Mouse (Mus musculus): ENCODE data around the gene Foxn3. TPM values are rescaled to one million over a fixed set of nuclear protein-coding genes. Genes with fewer than 3 reads are reported as not detected.

The Foxn3 gene
- polyA plus RNA-seq, 1 experiment from 2014 or later = 68.8 TPM

DNA sequence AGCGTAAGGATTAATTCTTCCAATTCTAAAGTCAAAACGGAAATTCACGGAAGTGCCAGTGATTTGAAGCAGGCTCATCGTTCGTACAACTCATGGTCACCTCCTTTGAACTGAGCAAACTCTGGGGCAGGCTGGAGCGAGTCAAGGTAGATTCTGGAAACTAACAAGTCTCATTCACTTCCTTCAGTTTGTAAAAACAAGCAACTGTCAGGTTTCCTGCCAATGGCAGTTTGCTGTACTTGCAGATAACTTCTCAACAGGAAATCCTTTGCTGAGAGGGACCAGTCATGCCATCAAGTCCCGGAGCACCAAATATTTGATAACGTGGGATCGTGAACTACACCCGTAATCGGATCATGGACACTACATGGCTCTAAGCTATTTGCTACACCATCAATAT is 3.9 kb downstream of the Foxn3 start:
- no peaks in the 10 kb centered on the region for H3K27me3 ChIP-seq (ENCODE audit: low read depth, poor library complexity, severe bottlenecking)
- H3K36me3 ChIP-seq = peaks cover 16% of the 10 kb centered on the region; the same call in 1 of the 2 replicates
- WGBS = 70% methylated on average over 11 of the region's 11 CpGs
- H3K9me3 ChIP-seq (replicated peaks) = no peaks in the 10 kb centered on the region
- no peak overlapping the region for H3K4me3 ChIP-seq
- H3K4me1 ChIP-seq = peaks cover 45% of the 10 kb centered on the region
- no peak for DNase-seq (ENCODE audit: low spot score)
- no peak overlapping the region for H3K27ac ChIP-seq

DNA sequence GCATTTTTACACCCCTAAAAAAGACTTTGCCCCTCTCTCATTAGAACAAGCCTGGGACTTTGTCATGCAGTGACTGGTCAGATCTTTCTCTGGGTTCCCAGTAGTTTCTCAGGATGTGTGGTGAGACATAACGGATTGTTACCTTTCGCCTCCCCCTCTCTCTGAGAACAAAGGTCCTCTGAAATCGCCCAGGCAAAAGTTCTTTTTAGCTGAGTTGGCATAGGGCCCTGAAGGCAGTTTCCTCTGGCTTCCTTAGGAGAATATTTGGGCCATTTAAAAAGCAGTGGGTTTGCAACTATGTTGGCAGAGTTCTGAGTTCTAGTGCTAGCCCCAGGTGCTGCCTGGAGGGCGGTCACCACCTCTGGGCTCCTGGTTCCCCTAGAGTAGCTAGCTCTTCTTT is 4.9 kb downstream of the Foxn3 start:
- no peak overlapping the region for H3K4me3 ChIP-seq
- peaks cover 17% of the 10 kb centered on the region; the same call in 1 of the 2 replicates for H3K36me3 ChIP-seq
- H3K27me3 ChIP-seq (ENCODE audit: low read depth, poor library complexity, severe bottlenecking) = no peaks in the 10 kb centered on the region
- 85% methylated on average over 4 of the region's 4 CpGs for WGBS
- no peaks in the 10 kb centered on the region for H3K9me3 ChIP-seq (replicated peaks)
- H3K4me1 ChIP-seq = peaks cover 36% of the 10 kb centered on the region
- H3K27ac ChIP-seq = no peak overlapping the region
- no peak for DNase-seq (ENCODE audit: low spot score)

DNA sequence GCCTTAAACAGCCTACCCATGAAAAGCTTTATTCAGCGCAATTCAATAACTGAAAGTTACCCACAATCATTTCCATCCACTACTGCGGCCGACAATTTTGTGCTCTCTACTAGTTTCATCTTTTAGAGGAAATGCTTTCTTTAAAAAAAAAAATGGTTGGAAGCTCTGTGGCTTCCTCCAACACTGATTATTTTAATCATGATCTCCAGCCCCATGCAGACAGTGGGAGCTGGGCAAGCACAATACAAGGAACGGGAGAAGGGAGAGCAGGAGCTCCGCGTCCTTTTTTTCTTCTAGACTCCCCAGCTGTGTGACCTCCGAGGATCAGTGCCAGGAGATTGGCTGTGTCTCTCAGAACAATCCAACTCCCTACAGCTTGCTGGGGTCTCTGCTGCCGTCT is 5.9 kb downstream of the Foxn3 start:
- Histone ChIP-seq H3K27me3 (ENCODE audit: low read depth, poor library complexity, severe bottlenecking) (no peaks in the 10 kb centered on the region), H3K4me3 (no peak overlapping the region), H3K4me1 (peaks cover 32% of the 10 kb centered on the region), H3K27ac (no peak overlapping the region), H3K9me3 (replicated peaks) (no peaks in the 10 kb centered on the region), H3K36me3 (peaks cover 20% of the 10 kb centered on the region; the same call in 1 of the 2 replicates)
- no peak for DNase-seq (ENCODE audit: low spot score)
- 88% methylated on average over 8 of the region's 8 CpGs for WGBS

DNA sequence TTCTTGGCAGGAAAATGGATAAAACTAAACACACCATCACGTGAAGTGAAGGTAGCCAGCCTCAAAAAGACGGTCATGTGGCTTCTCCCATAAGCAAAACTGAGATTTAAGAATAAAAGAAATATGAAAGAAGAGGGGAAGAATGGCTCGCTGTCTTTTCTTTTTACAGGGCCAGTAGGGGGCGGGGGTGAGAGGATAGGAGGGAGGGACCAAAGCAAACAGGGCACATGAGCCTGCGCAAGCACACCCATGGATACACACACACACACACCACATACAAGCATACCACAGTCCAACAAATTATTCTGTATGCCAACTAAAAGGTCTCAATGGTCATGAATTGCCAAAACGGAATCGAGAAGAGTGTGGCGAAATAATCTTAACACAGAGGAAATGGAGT is 12.8 kb downstream of the Foxn3 start:
- H3K4me1 ChIP-seq = 0 out of 2 replicates have a peak, but pooled peaks cover 7% of the 10 kb centered on the region
- H3K27ac ChIP-seq = no peak overlapping the region
- H3K9me3 ChIP-seq (replicated peaks) = no peaks in the 10 kb centered on the region
- no peak overlapping the region for H3K4me3 ChIP-seq
- 64% methylated on average over 8 of the region's 8 CpGs for WGBS
- DNase-seq (ENCODE audit: low spot score) = no peak
- H3K27me3 ChIP-seq (ENCODE audit: low read depth, poor library complexity, severe bottlenecking) = no peaks in the 10 kb centered on the region
- H3K36me3 ChIP-seq = peaks cover 9% of the 10 kb centered on the region; the same call in 1 of the 2 replicates

DNA sequence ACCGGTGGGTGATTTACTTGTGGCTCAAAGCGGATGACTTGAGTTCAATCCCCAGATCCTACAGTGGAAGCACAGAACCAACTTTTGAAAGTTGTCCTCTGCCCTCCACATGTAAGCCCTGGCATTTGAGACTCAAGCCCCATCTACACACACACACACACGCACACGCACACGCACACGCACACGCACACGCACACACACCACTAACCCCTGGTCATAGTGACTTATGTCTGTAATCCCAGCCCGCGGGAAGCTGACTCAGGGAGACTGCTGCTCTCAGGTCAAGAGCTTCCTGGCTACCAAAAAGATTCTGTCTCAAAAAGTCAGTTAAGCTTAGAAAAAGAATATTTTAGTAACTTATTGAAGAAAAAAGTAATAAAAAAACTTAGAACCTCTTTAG is 13.6 kb downstream of the Foxn3 start:
- no peak for DNase-seq (ENCODE audit: low spot score)
- Histone ChIP-seq H3K9me3 (replicated peaks) (no peaks in the 10 kb centered on the region), H3K27ac (no peak overlapping the region), H3K4me3 (no peak overlapping the region), H3K36me3 (peaks cover 6% of the 10 kb centered on the region; the same call in 1 of the 2 replicates), H3K4me1 (0 out of 2 replicates have a peak, but pooled peaks cover 7% of the 10 kb centered on the region), H3K27me3 (ENCODE audit: low read depth, poor library complexity, severe bottlenecking) (no peaks in the 10 kb centered on the region)
- 97% methylated on average over 10 of the region's 10 CpGs for WGBS

DNA sequence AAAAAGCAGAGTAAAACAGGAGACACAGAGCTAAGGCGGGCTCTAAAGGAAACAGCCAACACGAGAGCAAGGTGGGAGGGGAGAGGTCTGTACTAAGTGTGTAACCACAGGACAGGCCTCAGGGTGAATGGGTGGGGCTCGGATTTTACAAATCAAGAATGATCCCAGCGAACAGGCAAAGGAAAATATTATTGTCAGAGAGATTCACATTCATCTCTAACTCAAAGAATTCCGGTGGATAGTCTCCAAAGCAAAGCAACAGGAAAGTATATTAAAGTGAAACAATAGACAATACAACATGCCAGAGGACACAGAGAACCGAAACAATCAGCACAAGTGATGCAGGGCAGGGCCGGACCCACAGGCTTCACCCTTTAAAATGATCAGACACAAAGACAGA is 15.0 kb downstream of the Foxn3 start:
- Histone ChIP-seq H3K27ac (no peak overlapping the region), H3K4me1 (0 out of 2 replicates have a peak, but pooled peaks cover 7% of the 10 kb centered on the region), H3K4me3 (no peak overlapping the region), H3K36me3 (peaks cover 8% of the 10 kb centered on the region; the same call in 1 of the 2 replicates), H3K9me3 (replicated peaks) (no peaks in the 10 kb centered on the region), H3K27me3 (ENCODE audit: low read depth, poor library complexity, severe bottlenecking) (no peaks in the 10 kb centered on the region)
- DNase-seq (ENCODE audit: low spot score) = no peak
- 83% methylated on average over 7 of the region's 7 CpGs for WGBS

DNA sequence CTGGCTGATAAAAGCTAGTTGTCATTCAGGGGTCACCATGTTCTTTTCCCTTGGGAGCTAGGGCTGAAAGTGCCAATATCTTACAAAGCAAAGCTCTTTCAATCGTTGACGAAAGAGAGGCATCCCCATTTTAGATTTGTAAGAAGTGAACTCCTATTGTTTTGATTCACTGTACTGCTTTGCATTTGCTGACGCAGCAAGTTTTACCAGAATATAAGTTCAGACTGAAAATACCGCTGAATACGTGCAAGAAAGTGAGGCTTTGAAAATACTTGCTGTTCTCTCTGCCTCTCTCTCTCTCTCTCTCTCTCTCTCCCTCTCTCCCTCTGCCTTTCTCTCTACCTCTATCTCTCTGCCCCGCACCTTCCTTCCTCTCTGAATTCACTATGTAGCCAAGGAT is 16.1 kb downstream of the Foxn3 start:
- no peak overlapping the region for H3K27ac ChIP-seq
- no peak overlapping the region for H3K4me3 ChIP-seq
- 0 out of 2 replicates have a peak, but pooled peaks cover 7% of the 10 kb centered on the region for H3K36me3 ChIP-seq
- WGBS = 91% methylated on average over 6 of the region's 6 CpGs
- H3K4me1 ChIP-seq = 0 out of 2 replicates have a peak, but pooled peaks cover 7% of the 10 kb centered on the region
- H3K9me3 ChIP-seq (replicated peaks) = no peaks in the 10 kb centered on the region
- no peak for DNase-seq (ENCODE audit: low spot score)
- H3K27me3 ChIP-seq (ENCODE audit: low read depth, poor library complexity, severe bottlenecking) = no peaks in the 10 kb centered on the region

DNA sequence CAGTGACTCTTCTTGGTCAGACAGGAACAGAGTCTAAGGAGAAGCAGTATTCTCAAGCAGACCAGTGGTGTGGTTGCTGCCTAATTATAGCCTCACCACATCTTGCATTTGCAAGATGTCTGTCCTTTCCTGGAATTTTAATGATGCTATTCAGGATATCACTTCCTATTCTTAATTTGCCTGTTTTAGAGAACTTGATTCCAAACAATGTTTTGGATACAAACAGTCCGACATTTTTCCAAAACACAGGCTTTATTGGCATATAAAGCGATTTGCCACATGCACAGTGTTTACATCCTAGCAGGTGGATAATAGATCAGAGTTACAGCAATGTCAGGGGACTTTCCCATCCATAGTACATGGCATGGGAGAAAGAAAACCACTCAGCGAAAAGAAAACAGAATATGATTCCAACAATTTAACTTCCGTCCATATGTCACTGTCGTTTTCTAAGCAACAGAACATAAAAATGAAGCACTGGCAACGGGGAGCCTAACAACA is 18.1 kb downstream of the Foxn3 start:
- Histone ChIP-seq H3K27ac (no peak overlapping the region), H3K9me3 (replicated peaks) (no peaks in the 10 kb centered on the region), H3K27me3 (ENCODE audit: low read depth, poor library complexity, severe bottlenecking) (no peaks in the 10 kb centered on the region), H3K4me1 (0 out of 2 replicates have a peak, but pooled peaks cover 7% of the 10 kb centered on the region), H3K4me3 (no peak overlapping the region), H3K36me3 (0 out of 2 replicates have a peak, but pooled peaks cover 7% of the 10 kb centered on the region)
- DNase-seq (ENCODE audit: low spot score) = no peak
- WGBS = 74% methylated on average over 6 of the region's 6 CpGs

DNA sequence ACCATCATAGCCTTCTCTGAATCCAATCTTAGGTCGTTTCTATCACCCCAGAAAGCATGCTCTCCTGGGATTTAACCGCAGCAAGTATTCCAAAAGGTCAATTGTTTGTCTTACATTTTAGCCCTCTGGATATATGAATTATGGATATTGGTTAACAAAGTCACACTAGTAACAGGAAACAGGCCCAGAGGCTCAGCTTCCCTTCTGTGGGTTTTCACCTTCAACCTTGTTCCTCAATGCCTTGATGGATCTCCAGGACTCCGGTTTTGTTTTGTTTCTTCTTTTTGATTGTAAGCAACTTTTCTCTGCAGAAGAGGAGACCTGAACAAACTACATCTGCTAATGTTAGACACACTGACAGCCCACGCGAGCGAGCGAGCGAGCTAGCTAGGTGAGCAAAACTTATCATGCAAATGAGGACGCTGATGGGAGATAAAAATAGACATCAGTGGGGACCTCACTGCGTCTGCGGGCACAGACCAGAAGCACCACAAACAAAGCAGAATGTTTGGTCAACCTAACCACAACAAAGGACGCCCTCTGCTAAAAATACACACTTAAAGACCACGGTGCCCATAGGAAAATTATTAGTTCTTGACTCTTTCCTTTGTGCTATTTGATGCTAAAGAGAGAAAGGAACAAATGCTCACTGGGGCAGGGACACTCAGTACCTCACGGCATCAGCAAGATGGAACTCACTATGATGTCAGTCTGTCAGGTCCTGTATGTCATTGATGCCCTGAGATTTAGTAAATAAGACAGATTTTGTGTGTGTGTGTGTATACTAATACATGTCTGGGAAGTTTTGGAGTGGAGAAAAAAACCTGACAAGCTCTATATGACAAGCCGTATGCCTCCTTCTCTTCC is 18.9 kb downstream of the Foxn3 start:
- 90% methylated on average over 15 of the region's 15 CpGs for WGBS
- DNase-seq (ENCODE audit: low spot score) = no peak
- no peaks in the 10 kb centered on the region for H3K27me3 ChIP-seq (ENCODE audit: low read depth, poor library complexity, severe bottlenecking)
- H3K4me3 ChIP-seq = no peak overlapping the region
- 0 out of 2 replicates have a peak, but pooled peaks cover 7% of the 10 kb centered on the region for H3K4me1 ChIP-seq
- H3K9me3 ChIP-seq (replicated peaks) = no peaks in the 10 kb centered on the region
- 0 out of 2 replicates have a peak, but pooled peaks cover 7% of the 10 kb centered on the region for H3K36me3 ChIP-seq
- H3K27ac ChIP-seq = no peak overlapping the region

DNA sequence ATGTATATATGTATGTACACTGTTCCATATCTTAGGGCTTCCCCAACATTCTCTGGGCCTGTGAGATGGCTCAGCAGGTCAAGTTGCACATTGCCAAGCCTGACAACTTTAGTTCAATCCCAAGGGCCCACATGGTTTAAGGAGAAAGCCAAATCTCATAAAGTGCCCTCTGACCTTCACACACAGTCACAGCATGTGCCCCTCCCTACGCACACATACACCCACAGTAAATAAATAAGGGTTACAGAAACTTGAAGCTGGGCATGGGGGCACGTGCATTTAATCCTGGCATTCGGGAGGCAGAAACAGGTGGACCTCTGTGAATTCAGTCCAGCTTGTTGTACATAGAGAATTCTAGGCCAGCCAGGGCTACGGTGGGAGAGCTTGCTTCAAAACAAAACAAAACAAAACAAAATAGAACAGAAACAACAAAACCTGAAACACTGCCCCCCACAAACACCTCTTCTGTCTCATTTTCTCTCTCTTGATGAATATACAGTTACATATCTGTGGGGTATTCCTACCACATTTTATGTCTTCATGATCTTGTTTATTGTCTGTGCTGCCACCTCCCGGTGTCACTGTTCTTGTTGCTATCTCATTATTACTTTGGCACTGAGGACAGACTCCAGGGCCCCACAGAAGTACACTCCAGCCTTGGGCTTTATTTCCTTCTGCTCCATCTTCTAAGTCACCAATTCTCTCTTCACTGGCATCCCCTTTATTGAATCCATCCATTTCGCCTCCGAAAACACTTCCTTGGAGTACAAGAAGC is 19.8 kb downstream of the Foxn3 start:
- no peak for DNase-seq (ENCODE audit: low spot score)
- Histone ChIP-seq H3K27ac (no peak overlapping the region), H3K4me3 (no peak overlapping the region), H3K27me3 (ENCODE audit: low read depth, poor library complexity, severe bottlenecking) (no peaks in the 10 kb centered on the region), H3K9me3 (replicated peaks) (no peaks in the 10 kb centered on the region), H3K4me1 (0 out of 2 replicates have a peak, but pooled peaks cover 7% of the 10 kb centered on the region), H3K36me3 (0 out of 2 replicates have a peak, but pooled peaks cover 7% of the 10 kb centered on the region)
- 95% methylated on average over 7 of the region's 7 CpGs for WGBS

DNA sequence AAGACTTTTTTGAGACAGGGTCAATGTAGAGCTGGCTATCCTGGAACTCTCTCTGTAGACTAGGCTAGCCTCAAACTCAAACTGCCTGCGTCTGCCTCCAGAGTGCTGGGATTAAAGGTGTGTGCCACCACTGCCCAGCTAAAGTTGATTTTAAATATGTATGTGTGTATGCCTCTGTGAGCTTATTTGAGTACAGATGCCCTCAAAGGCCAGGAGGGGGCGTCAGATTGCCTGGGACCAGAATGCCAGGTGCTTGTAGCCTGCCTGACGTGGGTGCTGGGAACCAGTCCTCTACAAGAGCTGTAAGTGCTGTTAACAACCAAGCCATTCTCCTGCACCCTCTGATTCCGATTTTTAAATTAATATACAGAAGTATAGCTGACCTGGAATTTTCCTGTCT is 23.2 kb downstream of the Foxn3 start:
- peaks cover 16% of the 10 kb centered on the region for H3K36me3 ChIP-seq
- H3K27me3 ChIP-seq (ENCODE audit: low read depth, poor library complexity, severe bottlenecking) = no peaks in the 10 kb centered on the region
- DNase-seq (ENCODE audit: low spot score) = no peak
- no peak overlapping the region for H3K27ac ChIP-seq
- no peaks in the 10 kb centered on the region for H3K4me1 ChIP-seq
- H3K9me3 ChIP-seq (replicated peaks) = peaks cover 5% of the 10 kb centered on the region; the same call in 1 of the 2 replicates
- no peak overlapping the region for H3K4me3 ChIP-seq
- WGBS = 91% methylated on average over 4 of the region's 4 CpGs

DNA sequence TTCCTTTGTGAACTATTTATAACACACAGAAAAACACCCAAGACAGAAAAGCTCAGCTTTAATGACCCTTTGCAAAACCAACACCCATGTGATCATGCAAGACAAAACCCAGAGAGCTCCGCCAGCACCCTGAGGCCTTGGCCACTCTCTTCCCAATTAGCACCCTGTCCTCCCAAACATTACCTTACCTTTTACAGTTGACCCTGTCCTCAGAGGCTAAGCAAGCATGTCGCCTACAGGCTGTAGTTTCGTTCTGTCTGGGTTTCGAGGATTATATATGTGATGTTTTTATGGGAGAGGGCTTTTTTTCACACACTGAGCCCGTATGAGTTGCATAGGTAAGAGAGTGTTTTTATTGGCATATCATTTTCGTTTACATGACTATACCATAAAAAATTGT is 26.1 kb downstream of the Foxn3 start:
- no peak for DNase-seq (ENCODE audit: low spot score)
- 88% methylated on average over 6 of the region's 6 CpGs for WGBS
- Histone ChIP-seq H3K27ac (no peak overlapping the region), H3K27me3 (ENCODE audit: low read depth, poor library complexity, severe bottlenecking) (no peaks in the 10 kb centered on the region), H3K36me3 (peaks cover 30% of the 10 kb centered on the region), H3K4me1 (no peaks in the 10 kb centered on the region), H3K9me3 (replicated peaks) (peaks cover 5% of the 10 kb centered on the region; the same call in 1 of the 2 replicates), H3K4me3 (no peak overlapping the region)

Data from limb, embryonic 10.5 days (tissue).